Comparison of ENCODE assay signal across 23 mouse cellular contexts in the genomic region with DNA sequence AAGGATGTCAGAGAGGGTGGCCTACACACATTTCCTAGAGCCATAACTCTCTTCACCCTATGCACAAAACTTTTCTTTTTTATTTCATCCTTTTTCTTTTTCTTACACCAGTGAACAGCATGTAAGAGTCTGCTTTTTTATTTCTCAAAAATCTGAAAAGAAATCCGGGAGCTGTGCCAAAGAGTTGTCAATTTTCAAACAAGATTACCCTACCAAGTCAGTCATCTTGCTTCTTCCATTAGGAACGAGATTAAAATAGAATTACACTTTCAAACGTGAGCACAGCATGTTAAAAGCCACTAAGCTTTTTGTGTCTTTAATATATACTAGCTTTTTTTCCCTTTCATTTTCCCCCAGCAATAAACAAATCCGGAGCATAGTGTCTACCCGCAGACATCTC.
DNase-seq lines count a peak whose midpoint lies in the region; ATAC-seq and TF ChIP-seq lines count a peak whose summit lies in the region.
"Had no signal": no experiment of that assay in that cellular context is flagged by ENCODE, and none has a peak within 500 bp of the region (broad histone marks: within the 10 kb centered on the region; RNA-seq: fewer than 3 reads in every experiment).

No protein-coding gene starts in this region.

- 0 out of 2 replicates have a peak, but pooled peaks have one; percentile 12 for ATAC-seq in forebrain, embryonic 15.5 days (replicated peaks)
- ATAC-seq: CD4-positive, CD25-positive, alpha-beta regulatory T cell, adult 4 months; hindbrain, embryonic 16.5 days; lung, postnatal 0 days; midbrain, embryonic 13.5 days had no signal

- no peak overlapping the region for H3K9ac ChIP-seq in forebrain, embryonic 15.5 days (replicated peaks)
- H3K9ac ChIP-seq: heart, embryonic 15.5 days; limb, embryonic 13.5 days; midbrain, embryonic 13.5 days; neural tube, embryonic 13.5 days had no signal

- TF ChIP-seq CTCF in layer of hippocampus, adult 2 months (conservative IDR thresholded peaks at IDR 0.05): no peak

- peak overlapping the region; percentile 59 for H3K27ac ChIP-seq in forebrain, embryonic 15.5 days (replicated peaks)
- H3K27ac ChIP-seq in forebrain, embryonic 10.5 days: no peak overlapping the region
- H3K27ac ChIP-seq in layer of hippocampus, adult 2 months: peak overlapping the region; percentile 70; the same call in 1 of the 2 replicates
- H3K27ac ChIP-seq: heart, embryonic 15.5 days; limb, embryonic 13.5 days; midbrain, embryonic 13.5 days; neural tube, embryonic 13.5 days had no signal

- H3K36me3 ChIP-seq in forebrain, embryonic 15.5 days: no peaks in the 10 kb centered on the region
- no peaks in the 10 kb centered on the region for H3K36me3 ChIP-seq in forebrain, embryonic 10.5 days (replicated peaks)
- H3K36me3 ChIP-seq: heart, embryonic 15.5 days; limb, embryonic 13.5 days; midbrain, embryonic 13.5 days; neural tube, embryonic 13.5 days had no signal

- 17% methylated on average over 5 of the region's 5 CpGs for WGBS in forebrain, embryonic 15.5 days
- 81% methylated on average over 5 of the region's 5 CpGs for WGBS in forebrain, embryonic 10.5 days

- peaks cover 46% of the 10 kb centered on the region for H3K4me1 ChIP-seq in forebrain, embryonic 15.5 days
- H3K4me1 ChIP-seq in forebrain, embryonic 10.5 days: peaks cover 43% of the 10 kb centered on the region

- no peak for DNase-seq in forebrain, embryonic 10.5 days (ENCODE audit: extremely low spot score, low spot score)
- DNase-seq in layer of hippocampus, adult 2 months (ENCODE audit: low spot score in 2 of 2): peak in 1 of 2 experiments; percentile 64
- no peak for DNase-seq in layer of hippocampus, postnatal 36 days
- DNase-seq in NIH3T3 (ENCODE audit: low read depth): peak; percentile 44
- DNase-seq in brain, embryonic 18.5 days (ENCODE audit: low read depth, low spot score): peak; percentile 58
- no peak for DNase-seq in frontal cortex, postnatal 25 days (ENCODE audit: low spot score in 2 of 2)
- DNase-seq: adrenal gland, adult 2 months; adrenal gland, postnatal 36 days; cerebellum, adult 11 months; cerebellum, adult 9-10 months; kidney, adult 2 months; kidney, postnatal 10 days; layer of hippocampus, adult 9-11 months; lung, postnatal 4 days had no signal

- no peaks in the 10 kb centered on the region for H3K27me3 ChIP-seq in forebrain, embryonic 15.5 days
- no peaks in the 10 kb centered on the region for H3K27me3 ChIP-seq in forebrain, embryonic 10.5 days (ENCODE audit: poor library complexity, severe bottlenecking)
- H3K27me3 ChIP-seq: heart, embryonic 15.5 days; limb, embryonic 13.5 days; midbrain, embryonic 13.5 days; neural tube, embryonic 13.5 days had no signal

- no peak overlapping the region for H3K4me2 ChIP-seq in forebrain, embryonic 15.5 days (replicated peaks)
- H3K4me2 ChIP-seq: heart, embryonic 15.5 days; limb, embryonic 13.5 days; liver, embryonic 11.5 days; midbrain, embryonic 13.5 days; neural tube, embryonic 13.5 days had no signal

- no peaks in the 10 kb centered on the region for H3K9me3 ChIP-seq in forebrain, embryonic 15.5 days
- no peaks in the 10 kb centered on the region for H3K9me3 ChIP-seq in forebrain, embryonic 10.5 days
- H3K9me3 ChIP-seq: heart, embryonic 15.5 days; limb, embryonic 13.5 days; midbrain, embryonic 13.5 days; neural tube, embryonic 13.5 days had no signal

- no peak overlapping the region for H3K4me3 ChIP-seq in forebrain, embryonic 15.5 days
- no peak overlapping the region for H3K4me3 ChIP-seq in forebrain, embryonic 10.5 days
- H3K4me3 ChIP-seq in layer of hippocampus, adult 2 months: no peak overlapping the region
- H3K4me3 ChIP-seq: heart, embryonic 15.5 days; limb, embryonic 13.5 days; midbrain, embryonic 13.5 days; neural tube, embryonic 13.5 days had no signal

Comparison
In these comparisons a context has a peak if more than half of its experiments do, and no peak if none do; other contexts are left out.
1. DNase-seq: peak in NIH3T3 (single experiment) and brain, embryonic 18.5 days (single experiment); none in forebrain, embryonic 10.5 days (single experiment), layer of hippocampus, postnatal 36 days (0 of 2) and frontal cortex, postnatal 25 days (0 of 2).